Mouse (Mus musculus) erythroblast, adult 5-6 weeks (primary cell): ENCODE data around the gene Ace3. TPM values are rescaled to one million over a fixed set of nuclear protein-coding genes. Genes with fewer than 3 reads are reported as not detected.
A peak's percentile ranks its signal among the peaks of the same experiment; 100 is the strongest.
"Not testable (repeated sequence)": the region's sequence is repeated elsewhere in the genome, so short reads cannot be mapped to it uniquely, and the experiment has no call there.

ENCODE experiments used
- ATAC-seq: replicated peaks from 2 replicates; pipeline ENCODE4 v1.8.0; 2016; ENCODE audit warnings: moderate number of reproducible peaks, mild to moderate bottlenecking, moderate TSS enrichment, inconsistent platforms; ENCODE audit not compliant: poor library complexity, low FRiP score, severe bottlenecking
- total RNA-seq, 2 experiments: library from RNA; stranded (forward) in 1 of 2; stranded (reverse) in 1 of 2; fragments of 150-400 nt in 1 of 2; fragments of 200-764, 138-1000 nt in 1 of 2; gene quantifications; 2 replicates each; pipeline versions ENCODE4 v1.2.3 to v1.2.4; 2015 to 2017; ENCODE audit warnings: low replicate concordance in 2 of 2

Gene Ace3
- total RNA-seq, 2 experiments from 2014 or later: not detected

DNA sequence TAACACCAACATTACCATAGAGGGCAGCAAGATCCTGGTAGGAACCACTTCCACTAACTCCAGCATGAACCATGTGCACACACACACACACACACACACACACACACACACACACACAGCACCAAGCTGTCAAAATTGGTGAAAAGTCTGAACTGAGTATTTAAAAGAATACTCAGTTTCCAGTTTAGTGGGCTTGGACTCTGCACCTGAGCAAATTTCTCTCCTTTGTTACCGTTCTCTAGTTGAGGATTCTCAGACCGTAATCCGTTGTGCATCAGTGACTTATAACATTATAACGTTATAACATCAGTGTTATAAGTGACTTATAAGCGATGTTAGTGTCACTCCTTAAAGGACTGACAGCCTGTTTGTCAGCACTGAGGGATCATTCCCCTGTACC lies 18.8 kb upstream of the Ace3 start:
- ATAC-seq: no peak

DNA sequence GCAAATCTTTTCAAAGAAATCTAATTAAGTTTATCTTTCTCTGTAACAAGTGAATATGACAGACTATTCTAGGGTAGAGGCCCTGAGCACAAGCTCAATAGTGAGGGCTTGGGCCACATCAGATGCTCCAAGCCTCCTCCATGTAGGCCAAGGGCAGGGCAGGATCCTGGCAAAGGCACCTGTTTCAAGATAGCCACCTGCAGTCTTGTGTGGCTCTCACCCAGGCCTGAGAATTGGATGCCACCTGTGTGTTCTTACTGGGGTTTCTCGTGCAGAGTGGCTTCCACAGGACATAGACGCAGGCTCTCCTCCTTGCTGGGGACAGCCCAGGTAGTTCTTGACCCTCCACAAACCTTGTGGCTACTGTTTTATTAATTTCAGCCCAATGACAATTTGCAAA lies 16.2 kb upstream of the Ace3 start:
- no peak for ATAC-seq

DNA sequence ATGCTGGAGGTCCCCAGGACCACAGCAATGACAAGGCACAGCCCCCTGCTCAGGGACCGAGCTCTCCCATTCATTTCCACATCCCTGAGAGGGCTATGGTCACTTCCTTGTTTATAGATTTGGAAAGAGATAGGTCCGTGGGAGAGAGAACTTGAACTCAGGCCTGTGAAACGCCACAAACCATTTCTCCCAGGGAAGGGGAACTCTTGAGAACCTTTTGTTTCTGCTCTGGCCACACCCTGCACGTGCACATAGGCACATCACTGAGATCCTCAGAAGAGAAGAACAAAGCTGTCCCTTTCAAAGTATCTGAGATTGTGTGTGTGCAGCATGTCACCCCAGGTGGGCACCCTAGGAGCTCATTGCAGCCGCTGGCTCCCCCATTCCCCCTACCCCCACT lies 15.8 kb upstream of the Ace3 start:
- no peak for ATAC-seq

DNA sequence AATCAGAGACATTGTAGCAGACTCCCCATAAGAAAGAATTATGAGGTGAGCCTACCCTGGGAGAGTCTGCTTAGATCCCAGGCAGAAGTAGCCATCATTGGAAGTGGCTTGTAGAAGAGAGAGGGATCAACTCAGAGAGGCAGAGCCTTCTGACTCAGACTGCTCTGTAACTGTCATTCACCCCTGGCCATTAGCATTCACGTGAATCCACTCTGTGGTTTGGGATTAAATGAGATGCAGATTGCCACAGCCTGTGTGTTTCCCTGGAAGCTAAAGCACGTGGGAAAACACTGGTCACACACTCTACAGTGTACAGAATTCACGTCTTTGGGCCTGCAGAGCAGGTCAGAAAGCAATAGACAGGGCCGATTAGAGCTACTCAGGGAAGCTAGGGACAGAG lies 10.0 kb upstream of the Ace3 start:
- ATAC-seq: no peak

DNA sequence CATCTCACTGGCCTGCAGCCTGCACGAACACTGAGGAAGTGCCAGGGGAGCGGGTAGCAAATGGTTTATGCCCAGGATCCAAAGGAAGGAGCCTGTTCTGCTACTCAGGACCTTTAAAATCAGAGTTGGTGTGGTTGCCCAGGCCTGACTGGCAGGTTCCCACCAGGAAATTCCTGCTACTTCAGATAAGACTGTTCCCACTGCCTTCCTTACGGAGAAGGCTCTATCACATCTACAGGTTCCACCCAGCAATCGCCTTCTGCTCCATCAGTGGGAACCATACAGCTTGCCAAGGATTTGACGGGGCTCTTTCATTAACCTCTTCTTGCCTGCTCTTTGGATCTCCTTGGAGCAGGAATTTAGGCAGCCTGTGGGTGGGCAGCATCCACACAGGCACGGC lies 7.0 kb upstream of the Ace3 start:
- no peak for ATAC-seq

DNA sequence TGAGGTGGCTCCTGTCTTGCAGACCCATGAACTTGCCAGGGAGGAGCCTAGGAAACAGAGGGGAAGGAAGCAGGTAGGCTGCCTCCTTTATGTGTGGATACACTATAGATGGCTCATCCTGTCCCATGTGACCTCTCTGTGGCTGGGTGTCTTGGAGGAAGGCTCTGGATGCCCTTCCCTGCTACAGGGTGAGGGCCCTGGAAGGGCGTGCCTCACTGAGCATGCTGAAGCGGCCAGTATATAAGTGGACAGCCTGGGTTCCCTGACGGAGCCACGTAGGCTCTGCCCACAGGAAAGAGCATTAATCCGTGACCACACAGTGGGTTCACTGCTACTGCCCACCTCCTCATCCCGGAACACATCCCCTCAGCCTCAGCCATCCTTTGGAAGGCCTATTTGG lies 5.0 kb upstream of the Ace3 start:
- no peak for ATAC-seq

DNA sequence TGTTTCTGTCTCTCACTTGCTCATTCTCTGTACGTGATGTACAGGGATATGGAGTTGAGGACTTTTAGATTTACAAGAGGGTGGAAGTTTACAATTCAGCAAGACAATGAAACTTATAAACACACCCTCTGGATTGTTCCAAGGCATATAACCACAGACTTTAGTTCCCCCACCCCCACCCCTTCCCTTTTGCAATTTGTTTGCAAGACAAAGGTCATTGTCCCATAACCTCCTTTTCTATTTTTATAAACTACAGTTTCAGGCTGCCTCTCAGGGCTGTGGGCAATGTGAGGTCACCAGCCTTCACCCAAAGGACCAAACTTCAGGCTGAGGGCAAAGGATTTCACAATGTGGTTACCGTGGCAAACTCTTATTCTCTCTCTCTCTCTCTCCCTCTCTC lies 4.2 kb upstream of the Ace3 start:
- ATAC-seq: no peak

DNA sequence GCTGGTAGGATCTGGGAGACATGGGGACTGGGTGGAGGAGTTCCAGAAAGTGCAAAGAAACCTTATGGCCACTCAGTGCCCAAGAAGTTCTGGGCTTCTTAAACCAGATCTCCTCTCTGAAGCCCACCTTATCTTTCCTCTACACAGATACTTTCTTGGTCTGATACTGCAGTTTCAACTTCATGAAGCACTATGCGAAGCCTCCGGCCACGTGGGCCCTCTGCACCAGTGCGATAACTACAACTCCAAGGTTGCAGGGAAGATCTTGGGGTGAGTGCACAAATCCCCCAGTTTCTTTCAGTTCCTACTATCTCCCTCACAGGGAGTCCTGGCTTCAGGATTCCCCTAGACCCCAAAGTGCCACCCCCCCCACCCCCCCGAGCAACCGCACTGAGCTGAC lies 5.6 kb downstream of the Ace3 start:
- no peak for ATAC-seq

DNA sequence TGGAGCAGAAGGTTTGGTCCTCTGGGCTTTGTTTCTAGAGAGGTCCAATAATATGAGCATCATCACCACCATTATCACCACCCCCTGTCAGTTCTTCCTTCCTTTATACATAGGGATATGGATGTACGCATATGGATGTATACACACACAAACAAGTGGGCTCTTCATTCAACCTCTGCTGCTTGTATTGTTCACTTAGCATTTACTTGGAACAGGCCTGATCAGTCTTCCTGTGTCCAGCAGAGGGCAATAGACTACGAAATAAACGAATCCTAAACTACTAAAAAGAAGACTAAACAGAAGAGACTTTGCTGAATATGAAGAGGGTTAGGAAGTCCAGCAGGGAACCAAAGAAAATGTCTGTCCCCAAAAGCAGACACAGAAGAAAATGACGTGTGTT lies 7.2 kb downstream of the Ace3 start:
- ATAC-seq: peak; percentile 48

DNA sequence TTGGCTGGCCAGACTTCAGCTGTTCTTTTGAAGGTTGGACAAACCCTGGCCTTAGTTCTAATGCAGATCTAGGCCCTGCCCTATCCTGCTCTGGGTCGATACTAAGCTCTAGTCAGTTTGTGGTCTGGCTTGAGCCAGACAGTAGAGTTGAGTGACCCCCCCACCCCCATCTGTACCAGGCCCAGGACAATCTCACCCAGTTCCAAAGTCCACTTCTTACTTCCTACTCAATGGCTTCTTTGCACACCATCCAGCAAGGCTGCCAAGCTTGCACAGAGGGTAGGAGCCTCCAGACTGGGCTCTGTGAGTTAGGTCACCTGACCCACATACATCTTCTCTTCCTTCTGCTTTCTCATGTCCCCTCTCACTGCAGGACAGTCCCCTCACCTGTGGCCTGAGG lies 10.1 kb downstream of the Ace3 start:
- ATAC-seq: no peak

DNA sequence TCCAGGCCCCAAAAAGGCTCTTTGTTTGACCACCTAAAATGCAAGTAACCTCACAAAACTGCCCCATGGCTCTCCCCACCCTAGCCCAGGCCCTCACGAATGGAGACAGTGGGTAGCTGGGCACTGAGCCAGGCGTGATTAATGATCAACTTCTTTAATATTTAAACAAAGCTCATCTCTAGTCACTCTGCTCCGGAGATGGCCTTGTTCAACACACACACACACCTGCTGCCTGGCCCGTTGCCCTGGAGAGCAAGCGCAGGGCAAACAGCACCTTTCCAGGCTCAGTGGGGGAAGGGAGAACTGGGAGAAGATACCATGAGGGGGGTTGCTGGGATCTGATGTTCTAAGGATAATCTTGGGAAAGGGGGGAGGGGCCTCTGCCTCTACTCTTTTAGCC lies 11.5 kb downstream of the Ace3 start:
- no peak for ATAC-seq

DNA sequence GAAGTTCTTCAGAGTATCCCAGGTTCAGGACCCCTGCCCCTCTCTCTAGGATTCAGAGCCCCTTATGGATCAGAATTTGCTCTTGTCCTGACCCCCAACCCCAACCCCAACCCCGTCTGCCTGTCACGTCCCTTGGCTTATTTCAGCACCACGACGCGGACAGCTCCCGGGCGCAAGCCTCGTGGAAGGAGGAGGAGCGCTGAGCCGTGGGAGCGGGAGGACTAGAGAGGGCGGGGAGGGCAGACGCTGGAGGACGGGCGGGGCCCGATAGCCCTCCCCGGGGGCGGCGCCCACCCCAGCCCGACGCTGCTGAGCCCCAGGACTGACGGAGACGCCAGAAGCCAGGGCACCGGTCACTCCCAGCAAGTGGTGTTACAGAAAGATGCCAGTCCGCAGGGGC lies 13.3 kb downstream of the Ace3 start, which contains the start of gene Kcnh6:
Gene Kcnh6 (plus strand): TSS at position 304 of the 400 bp plus-strand sequence.
- no peak for ATAC-seq

DNA sequence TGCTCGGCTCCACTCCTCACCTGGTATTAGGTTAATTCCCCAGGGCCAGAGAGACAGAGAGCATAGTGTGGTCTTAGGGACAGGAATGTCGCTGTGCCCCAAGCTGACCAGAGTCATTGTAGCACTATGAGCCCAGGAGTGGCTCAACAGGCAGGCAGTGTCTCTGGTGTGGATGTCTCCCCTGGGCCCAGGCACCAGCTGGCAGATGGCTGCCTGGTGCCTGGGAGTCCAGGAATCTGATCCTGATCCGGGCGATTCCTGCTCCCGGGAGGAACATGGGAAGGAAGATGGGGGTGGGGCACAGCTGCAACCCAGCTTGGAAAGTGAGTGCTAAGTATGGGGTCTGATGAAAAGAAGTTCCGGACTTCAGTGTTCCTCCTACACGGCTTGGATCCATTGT lies 18.2 kb downstream of the Ace3 start:
- no peak for ATAC-seq

DNA sequence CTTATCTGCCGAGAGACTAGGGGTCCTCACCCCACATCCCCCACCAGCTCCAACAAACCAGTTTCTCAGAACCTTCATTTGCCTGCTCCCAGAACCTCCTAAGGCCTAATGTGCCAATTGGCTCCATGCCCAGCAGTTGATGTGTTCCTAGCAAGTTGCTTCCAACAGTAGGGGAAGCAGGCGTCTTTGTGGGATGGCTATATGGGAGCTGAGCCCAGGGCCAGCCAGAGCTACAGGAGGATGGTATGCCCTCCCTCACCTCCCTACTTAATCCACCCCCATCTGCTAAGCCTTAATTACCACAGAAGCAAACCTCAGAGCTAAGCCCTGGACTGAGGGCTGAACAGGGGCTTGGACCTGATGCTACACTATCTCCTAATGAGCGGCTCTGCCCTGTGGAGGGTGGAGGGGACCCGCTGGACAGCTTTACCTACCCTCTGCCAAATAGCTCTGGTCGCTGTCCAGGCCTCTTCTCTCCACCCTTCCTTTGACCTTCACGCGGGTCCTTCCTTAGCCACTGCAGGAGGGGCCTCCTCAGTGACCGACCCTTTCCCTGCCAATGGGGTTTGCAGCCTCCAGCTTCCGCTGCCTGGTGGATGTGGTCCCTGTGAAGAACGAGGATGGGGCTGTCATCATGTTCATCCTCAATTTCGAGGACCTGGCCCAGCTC lies 19.2 kb downstream of the Ace3 start:
- no peak for ATAC-seq

DNA sequence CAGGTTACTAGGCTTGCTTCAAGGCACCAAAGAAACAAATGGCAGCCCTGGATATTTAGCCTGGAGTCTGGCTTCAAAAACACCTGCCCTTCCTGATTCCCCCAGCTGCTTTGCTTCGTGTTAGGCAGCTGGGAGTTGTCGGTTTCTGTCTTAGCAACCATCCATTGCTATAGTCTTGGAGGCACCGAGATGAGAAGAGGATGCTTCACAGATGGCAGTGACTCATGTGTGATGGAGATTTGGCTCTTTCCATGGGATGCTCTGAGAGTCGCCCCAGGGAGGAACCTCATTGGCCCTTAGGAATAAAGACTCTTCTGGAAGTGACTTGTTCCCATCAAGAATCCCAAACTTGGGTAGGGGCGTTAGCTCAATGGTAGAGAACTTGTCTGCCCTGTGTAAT lies 22.0 kb downstream of the Ace3 start:
- ATAC-seq: no peak

DNA sequence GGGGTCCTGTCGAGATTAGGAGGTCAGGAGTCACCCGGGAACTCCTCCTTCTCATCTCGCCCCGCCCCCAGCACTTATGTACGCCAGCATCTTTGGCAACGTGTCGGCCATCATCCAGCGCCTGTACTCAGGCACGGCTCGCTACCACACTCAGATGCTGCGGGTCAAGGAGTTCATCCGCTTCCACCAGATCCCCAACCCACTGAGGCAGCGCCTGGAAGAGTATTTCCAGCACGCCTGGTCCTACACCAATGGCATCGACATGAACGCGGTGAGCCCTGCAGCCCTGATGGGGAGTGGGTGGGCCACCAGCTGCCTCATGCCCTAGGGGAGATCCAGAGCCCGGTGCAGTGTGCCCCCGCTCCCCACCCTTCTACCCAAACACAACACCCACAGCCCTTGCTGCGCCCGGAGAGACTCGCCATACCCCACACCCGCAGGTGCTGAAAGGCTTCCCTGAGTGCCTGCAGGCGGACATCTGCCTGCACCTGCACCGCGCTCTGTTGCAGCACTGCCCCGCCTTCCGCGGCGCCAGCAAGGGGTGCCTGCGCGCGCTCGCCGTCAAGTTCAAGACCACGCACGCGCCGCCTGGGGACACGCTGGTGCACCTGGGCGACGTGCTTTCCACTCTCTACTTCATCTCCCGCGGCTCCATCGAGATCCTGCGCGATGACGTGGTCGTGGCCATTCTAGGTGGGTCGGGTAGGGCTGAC lies 25.7 kb downstream of the Ace3 start:
- no peak for ATAC-seq

DNA sequence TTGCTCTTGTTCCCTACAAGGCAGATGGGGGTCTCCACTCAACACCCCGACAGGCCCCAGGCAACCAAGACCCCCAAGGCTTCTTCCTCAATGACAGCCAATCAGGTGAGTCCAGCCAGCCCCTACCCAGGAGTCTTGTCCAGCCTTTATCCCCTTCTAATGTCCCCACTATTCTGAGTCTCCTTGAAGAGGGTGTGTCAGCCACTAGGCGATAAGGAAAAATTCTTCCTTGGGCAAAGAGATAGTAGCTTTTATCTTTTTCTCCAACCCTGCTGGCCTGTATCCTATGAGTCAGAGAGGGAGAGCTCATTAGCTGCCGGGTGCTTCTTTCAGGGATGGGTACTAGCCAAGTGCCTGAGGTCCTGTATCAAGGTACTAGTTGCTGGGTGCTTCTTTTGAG lies 31.3 kb downstream of the Ace3 start:
- no peak for ATAC-seq

DNA sequence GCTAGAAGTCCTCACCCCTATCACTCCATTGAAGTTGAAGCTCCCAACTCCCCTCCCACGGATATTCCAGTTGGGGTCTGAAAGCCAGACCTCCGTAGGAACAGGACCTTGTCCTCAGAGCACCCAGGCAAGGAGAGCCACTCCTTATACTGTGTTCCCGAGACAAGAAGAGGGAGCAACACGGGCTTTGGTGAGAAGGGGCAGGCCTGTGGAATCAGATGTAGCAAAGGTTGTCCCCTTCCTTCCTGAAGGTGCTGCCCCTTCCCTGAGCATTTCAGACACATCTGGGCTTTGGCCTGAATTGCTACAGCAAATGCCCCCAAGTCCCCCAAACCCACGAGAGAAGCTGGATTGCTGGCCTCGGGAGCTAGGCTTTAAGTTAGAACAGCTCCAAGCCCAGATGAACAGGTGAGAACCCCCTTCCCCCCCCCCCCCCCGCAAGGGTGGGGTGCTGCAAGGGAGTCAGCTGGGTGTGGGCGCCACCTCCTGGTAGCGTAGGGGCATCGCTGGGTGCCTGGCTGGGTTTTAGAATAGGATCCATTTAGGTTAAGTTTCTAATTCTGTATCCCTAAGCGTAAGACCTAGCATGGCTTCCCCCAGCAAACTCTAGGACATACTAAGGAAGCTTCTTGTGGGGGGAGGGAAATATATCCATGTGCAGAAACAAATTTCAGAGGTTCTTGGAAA lies 32.1 kb downstream of the Ace3 start:
- ATAC-seq: peak; percentile 78

DNA sequence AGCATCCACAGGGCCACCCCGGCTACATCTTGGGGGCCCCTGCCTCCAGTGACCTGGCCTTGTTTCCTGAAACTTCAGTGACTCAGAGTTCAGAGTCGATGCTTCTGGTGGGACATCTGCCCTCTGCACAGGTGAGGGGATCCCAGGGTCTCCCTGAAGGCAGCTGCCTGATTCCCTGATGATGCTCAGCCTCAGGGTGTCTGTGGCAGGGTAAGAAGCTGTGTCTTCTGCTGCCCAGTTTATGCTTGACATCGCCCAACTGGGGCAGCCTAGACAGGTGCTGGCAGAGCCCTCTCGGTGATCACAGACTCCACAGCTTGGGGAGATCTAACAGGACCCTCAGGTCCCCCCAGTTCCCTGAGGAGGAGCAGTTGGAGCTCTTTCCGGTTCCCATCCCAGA lies 33.1 kb downstream of the Ace3 start:
- ATAC-seq: peak; percentile 54

DNA sequence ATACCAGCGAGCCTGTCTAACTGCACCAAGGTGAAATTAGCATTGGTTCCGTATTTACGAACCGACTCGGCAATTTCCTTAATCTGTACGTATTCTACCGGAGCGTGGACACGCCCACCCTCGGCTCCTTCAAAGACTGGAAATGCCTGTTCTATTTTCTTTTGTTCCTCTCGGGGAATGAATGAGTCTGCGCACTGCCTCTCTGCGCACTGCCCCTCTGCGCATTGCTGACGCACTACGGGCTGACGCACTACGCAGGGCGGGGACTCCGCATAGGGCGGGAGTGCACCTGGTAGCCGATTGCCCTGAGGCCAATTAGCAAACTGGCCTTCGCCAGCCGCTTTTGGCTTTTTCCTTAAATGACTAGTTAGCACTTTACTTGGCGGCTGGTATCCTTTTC lies 37.6 kb downstream of the Ace3 start:
- not testable (repeated sequence) for ATAC-seq

DNA sequence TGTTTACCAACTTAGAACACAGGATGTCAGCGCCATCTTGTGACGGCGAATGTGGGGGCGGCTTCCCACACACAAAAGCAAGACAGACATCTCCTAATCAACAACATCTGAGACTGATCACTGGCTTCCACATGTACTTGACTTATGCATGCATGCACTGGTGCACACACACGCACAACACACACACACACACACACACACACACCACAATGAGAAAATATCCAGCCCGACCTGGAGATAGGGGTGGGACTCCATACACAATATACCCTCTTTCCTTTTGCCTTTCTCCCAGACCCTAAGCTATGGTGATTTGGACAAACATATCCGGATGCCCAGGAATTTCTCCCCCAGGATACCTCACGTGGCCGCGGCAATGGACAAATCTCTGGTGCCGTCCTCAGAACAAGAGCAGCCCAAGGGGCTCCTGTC lies 39.0 kb downstream of the Ace3 start:
- ATAC-seq: peak; percentile 23
